Mouse (Mus musculus) hindbrain, postnatal 0 days (tissue): ENCODE data around the gene Bcl9l. TPM values are rescaled to one million over a fixed set of nuclear protein-coding genes. Genes with fewer than 3 reads are reported as not detected.

ENCODE experiments used
- ATAC-seq: fragments of 200-750 bp; cut with Nextera tagmentation; 2 replicates; pipeline ENCODE4 v1.8.0; 2017; ENCODE audit warnings: mild to moderate bottlenecking, moderate TSS enrichment, moderate library complexity
- DNase-seq: peaks from one replicate; pipeline ENCODE4 v3.0.0-alpha.2; 2015; ENCODE audit warnings: low spot score
- H3K27ac ChIP-seq: fragments of 300-500 bp; sonication (generic); 2 replicates; pipeline ENCODE4 v1.5.1; 2014; ENCODE audit warnings: mild to moderate bottlenecking
- H3K27me3 ChIP-seq: fragments of 300-500 bp; sonication (generic); 2 replicates; pipeline ENCODE4 v1.6.1; 2014; ENCODE audit warnings: low read length, mixed read lengths; ENCODE audit not compliant: insufficient read depth
- H3K36me3 ChIP-seq: fragments of 300-500 bp; sonication (generic); 2 replicates; pipeline ENCODE4 v1.6.1; 2014; ENCODE audit warnings: low read length, mixed read lengths; ENCODE audit not compliant: insufficient read depth
- H3K4me1 ChIP-seq: fragments of 300-500 bp; sonication (generic); 2 replicates; pipeline ENCODE4 v1.6.1; 2014; ENCODE audit warnings: antibody characterized with exemption, low read length, mixed read lengths; ENCODE audit not compliant: insufficient read depth
- H3K4me2 ChIP-seq: fragments of 300-500 bp; sonication (generic); 2 replicates; pipeline ENCODE4 v1.6.1; 2014; ENCODE audit warnings: low read depth, mild to moderate bottlenecking, low read length, moderate library complexity, mixed read lengths
- H3K4me3 ChIP-seq: fragments of 300-500 bp; sonication (generic); 2 replicates; pipeline ENCODE4 v1.5.1; 2014; ENCODE audit warnings: low read length
- H3K9ac ChIP-seq: fragments of 300-500 bp; sonication (generic); replicated peaks from 2 replicates; pipeline ENCODE4 v1.6.1; 2014; ENCODE audit warnings: mild to moderate bottlenecking, low read length, moderate library complexity, mixed read lengths
- H3K9me3 ChIP-seq: fragments of 300-500 bp; sonication (generic); 2 replicates; pipeline ENCODE4 v1.6.1; 2016; ENCODE audit warnings: low read length, mixed read lengths
- CTCF ChIP-seq: IDR thresholded peaks from 2 replicates; pipeline ENCODE4 v1.5.1; 2016; ENCODE audit warnings: antibody characterized with exemption, control low read depth, low read depth
- whole genome bisulfite sequencing: fragments of 180-500 bp; shearing (Covaris S2); extraction: QIAGEN DNeasy Blood & Tissue Kit; methylation state at CpG from one replicate; pipeline ENCODE4 v1.1.7; 2014; 5-methylcytosine and 5-hydroxymethylcytosine counted together
- polyA plus RNA-seq: library from polyadenylated mRNA; unstranded; fragments of >200 nt; fragmentation: Nextera tagmentation; extraction: Ambion mirVana; gene quantifications from 2 replicates; pipeline ENCODE4 v1.2.1, GENCODE M21; 2015
- total RNA-seq: library from RNA; depleted of rRNA; stranded (reverse); fragments of >200 nt; gene quantifications from 2 replicates; pipeline ENCODE4 v1.2.3, GENCODE M21; 2014

The Bcl9l gene
- total and polyA plus RNA-seq, 2 experiments from 2014 or later: 8.4 to 32.7 TPM

DNA sequence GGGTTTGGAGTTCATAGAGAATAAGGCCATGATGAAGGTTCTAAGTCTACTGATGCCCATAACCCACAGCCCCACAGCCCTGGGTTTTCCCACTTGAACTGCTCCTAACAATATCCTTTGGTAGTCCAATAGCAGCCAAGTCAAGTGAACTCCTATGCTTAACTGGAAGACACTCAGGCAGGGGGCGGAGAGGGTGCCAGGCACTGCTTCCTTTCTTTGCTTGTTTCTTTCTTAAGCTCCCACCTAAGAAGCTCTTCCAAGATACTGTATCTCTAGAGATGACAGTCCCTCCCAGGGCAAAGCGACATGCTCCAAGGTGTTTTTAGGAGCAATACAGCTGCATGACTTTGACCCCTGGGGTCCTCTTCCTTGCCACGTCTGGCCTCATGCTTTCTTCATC lies 42.4 kb downstream of the Bcl9l start:
- TF ChIP-seq CTCF: no peak
- H3K4me3 ChIP-seq: no peak overlapping the region
- ATAC-seq (no peak), DNase-seq (no peak)
- WGBS: 78% methylated on average over 3 of the region's 3 CpGs
- H3K36me3 ChIP-seq: no peaks in the 10 kb centered on the region
- H3K27me3 ChIP-seq: no peaks in the 10 kb centered on the region
- H3K27ac ChIP-seq: no peak overlapping the region
- H3K9me3 ChIP-seq: no peaks in the 10 kb centered on the region
- H3K4me2 ChIP-seq: no peak overlapping the region
- no peaks in the 10 kb centered on the region for H3K4me1 ChIP-seq
- H3K9ac ChIP-seq: no peak overlapping the region

DNA sequence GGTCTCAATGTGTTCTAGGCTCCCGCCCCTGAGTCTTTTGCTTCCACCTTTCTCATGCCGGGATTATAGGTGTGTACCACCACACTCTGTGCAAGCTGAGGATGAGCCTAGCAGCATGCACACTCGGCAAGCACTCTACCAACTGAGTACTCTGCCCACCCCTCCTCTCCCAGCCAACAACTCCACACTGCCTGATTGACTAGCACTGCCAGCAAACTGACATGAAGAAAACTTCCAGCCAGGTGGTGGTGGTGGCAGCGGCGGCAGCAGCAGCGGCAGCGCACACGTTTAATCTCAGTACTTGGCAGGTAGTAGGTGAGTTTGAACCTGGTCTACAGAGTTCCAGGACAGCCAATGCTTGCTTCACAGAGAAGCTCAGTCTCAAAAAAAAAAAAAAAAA lies 43.0 kb downstream of the Bcl9l start:
- H3K27ac ChIP-seq: no peak overlapping the region
- WGBS: 83% methylated on average over 8 of the region's 8 CpGs
- no peak for TF ChIP-seq CTCF
- no peak overlapping the region for H3K4me2 ChIP-seq
- H3K9ac ChIP-seq: no peak overlapping the region
- no peaks in the 10 kb centered on the region for H3K4me1 ChIP-seq
- no peaks in the 10 kb centered on the region for H3K9me3 ChIP-seq
- no peaks in the 10 kb centered on the region for H3K27me3 ChIP-seq
- DNase-seq (no peak), ATAC-seq (no peak)
- no peak overlapping the region for H3K4me3 ChIP-seq
- no peaks in the 10 kb centered on the region for H3K36me3 ChIP-seq

DNA sequence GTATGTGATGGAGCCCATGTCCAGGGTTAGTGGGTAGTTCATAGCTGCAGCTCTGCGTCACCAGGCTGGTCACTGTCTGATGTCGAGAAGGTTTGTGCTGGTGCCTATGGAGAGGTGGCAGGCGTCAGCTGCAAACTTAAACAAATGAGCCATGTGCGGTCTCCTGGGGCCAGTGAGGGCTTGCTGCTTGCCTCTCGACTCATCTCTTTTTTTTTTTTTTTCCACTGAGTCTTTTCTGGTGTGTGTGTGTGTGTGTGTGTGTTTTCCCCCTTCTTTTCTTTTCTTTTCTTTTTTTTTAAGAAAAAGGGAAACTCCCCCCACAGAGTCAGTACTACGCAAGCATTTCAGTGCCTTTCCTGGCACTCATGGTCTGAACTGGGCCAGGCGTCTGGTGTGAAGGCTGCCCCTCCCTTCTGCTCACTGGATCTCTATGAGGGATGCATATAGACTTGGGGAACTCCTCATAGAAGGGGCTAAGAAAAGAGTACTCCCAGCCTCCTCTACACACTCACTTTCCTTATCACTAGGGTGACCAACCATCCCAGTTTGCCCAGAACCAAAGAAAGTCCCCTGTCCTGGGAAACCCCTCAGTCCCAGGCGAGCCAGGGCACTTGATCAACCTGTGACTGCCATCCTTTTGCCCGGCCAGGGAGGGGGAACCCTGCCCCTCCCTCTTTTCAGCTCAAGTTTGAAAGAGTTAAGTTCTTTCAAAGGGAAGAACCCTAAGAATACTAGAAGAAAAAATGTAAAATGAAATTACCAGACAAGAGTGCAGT lies 43.9 kb downstream of the Bcl9l start:
- 45% methylated on average over 9 of the region's 9 CpGs for WGBS
- no peak overlapping the region for H3K4me2 ChIP-seq
- no peak overlapping the region for H3K27ac ChIP-seq
- no peak for TF ChIP-seq CTCF
- H3K4me3 ChIP-seq: no peak overlapping the region
- no peaks in the 10 kb centered on the region for H3K27me3 ChIP-seq
- H3K9me3 ChIP-seq: no peaks in the 10 kb centered on the region
- ATAC-seq (no peak), DNase-seq (no peak)
- H3K4me1 ChIP-seq: no peaks in the 10 kb centered on the region
- no peak overlapping the region for H3K9ac ChIP-seq
- no peaks in the 10 kb centered on the region for H3K36me3 ChIP-seq

- Histone ChIP-seq H3K4me1 (no peaks in the 10 kb centered on the region), H3K4me2 (no peak overlapping the region), H3K9ac (no peak overlapping the region), H3K36me3 (no peaks in the 10 kb centered on the region), H3K27me3 (no peaks in the 10 kb centered on the region), H3K4me3 (no peak overlapping the region), H3K27ac (no peak overlapping the region), H3K9me3 (no peaks in the 10 kb centered on the region)
- 82% methylated on average over 8 of the region's 8 CpGs for WGBS
- ATAC-seq (no peak), DNase-seq (no peak)
- no peak for TF ChIP-seq CTCF
Observed at GRCm38 (mm10) chr9:44528340-44528739, 45.7 kb downstream of the Bcl9l start.

DNA sequence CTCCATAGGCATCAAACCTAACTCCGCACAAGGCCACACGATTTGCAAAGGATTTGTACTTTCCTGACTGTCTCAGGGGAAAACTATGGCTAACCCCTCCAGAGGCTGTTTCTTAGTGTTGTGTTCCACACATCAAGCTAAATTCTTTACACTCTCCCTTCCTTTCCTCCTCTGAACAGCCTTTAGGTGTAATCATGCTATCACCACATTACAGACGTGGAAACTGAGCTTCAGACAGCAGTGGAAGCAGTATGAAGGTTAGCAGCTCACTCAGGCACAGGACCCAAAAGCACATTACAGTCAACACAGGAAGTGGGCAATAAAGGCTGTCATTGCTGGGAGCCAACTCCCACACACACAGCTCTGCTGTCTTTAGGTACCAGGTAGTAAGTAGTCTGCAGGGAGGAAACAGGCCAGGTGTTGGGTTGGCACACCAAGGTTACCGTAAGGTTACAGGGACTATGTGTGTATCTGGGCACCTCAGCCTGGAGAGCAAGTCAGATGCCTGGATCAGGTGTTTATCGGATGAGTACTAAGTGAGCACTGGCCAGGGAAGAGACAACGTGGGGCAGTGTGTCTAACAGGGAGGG lies 50.5 kb downstream of the Bcl9l start:
- DNase-seq: no peak
- Histone ChIP-seq H3K9ac (no peak overlapping the region), H3K27me3 (no peaks in the 10 kb centered on the region), H3K27ac (no peak overlapping the region), H3K4me1 (no peaks in the 10 kb centered on the region), H3K4me2 (no peak overlapping the region), H3K9me3 (no peaks in the 10 kb centered on the region), H3K36me3 (no peaks in the 10 kb centered on the region), H3K4me3 (no peak overlapping the region)
- TF ChIP-seq CTCF: no peak
- WGBS: 87% methylated on average over 6 of the region's 6 CpGs
- ATAC-seq: no peak

DNA sequence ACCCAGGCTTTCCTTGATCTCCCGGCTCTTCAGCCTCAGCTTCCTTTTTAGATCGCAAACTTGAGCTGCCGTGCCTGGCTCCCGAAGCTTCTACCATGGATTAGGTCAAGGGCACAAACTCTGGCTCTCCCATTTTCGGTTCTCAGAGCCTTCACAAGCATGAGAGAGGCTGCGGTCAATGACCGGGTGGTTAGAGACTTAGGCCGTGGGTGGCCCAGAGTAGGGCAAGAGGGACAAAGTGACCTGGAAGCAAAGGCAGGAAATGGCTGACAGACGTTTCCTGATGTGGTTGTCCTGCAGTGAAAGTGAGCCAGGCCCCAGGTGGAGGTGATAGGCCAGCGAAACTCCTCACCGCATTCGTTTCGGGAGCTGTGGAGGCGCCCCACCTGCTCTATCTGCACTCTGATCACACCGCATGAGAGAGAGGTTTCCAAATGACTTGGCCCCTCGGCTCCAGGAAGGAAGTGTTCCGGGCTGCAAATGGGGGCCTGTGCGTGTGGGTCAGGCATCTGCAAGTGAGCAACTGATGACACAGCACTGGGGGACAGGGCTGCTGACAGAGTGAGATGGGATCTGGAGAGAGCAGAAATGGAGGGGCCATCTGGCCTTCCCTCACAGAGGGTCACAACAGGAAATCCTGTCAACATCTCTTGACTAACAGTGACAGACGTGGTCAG lies 55.1 kb downstream of the Bcl9l start:
- Histone ChIP-seq H3K9me3 (no peaks in the 10 kb centered on the region), H3K9ac (no peak overlapping the region), H3K4me1 (no peaks in the 10 kb centered on the region), H3K27me3 (no peaks in the 10 kb centered on the region), H3K27ac (no peak overlapping the region), H3K4me3 (no peak overlapping the region), H3K36me3 (no peaks in the 10 kb centered on the region), H3K4me2 (no peak overlapping the region)
- 81% methylated on average over 19 of the region's 19 CpGs for WGBS
- ATAC-seq: no peak
- no peak for DNase-seq
- no peak for TF ChIP-seq CTCF
